Mouse (Mus musculus): Measurements from ENCODE around the gene D5Ertd579e. TPM values are rescaled to one million over a fixed set of nuclear protein-coding genes. Genes with fewer than 3 reads are reported as not detected.
A peak's percentile ranks its signal among the peaks of the same experiment; 100 is the strongest.

Gene D5Ertd579e
- total RNA-seq (2022), result 10 to 100 TPM; 89.7 to 97.8 (median 92.7) TPM

- DNase-seq (ENCODE audit: low spot score), result peak; percentile 94
These were observed at the start of gene D5Ertd579e for GRCm38 (mm10) chr5:36695461-36696231. D5Ertd579e (minus strand) TSS chr5:36696024.

DNA sequence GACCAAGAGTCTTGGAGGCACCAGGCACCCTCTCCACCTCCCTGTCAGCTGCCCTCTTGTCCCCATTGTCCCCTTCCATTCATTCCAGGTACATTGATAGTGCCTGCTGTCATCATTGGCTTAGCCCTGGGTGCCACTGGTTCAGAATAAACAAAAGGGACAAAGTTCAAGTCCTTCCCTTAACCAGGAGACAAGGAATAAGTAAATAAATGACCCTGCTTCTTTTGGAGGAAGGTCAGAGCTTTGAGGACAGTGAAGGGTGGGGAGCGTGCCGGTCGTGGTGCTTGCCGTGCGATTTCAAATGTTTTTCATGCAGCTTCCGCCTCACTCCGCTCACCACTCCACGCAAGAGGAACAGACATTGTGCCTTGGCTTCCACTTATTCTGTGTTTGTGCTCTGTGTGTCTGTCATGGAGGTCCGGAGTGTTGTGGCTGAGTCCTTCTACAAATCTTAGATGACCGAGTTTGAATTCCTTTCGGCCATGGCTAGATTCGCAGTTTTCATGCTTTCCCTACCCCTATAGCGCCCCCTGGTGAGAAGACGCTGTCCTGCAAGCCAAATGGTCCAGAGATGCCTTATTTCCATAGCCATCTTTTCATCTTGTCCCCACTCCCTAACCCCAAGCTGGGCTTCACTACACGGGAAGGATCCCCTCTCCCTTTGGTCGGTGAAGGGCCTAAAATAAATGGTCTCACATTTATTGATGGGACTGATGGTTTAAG, 46.5 kb upstream of the D5Ertd579e start:
- DNase-seq (ENCODE audit: low spot score), result peak; percentile 87

- no peak for DNase-seq (ENCODE audit: low spot score)
These were observed 44.0 kb upstream of the D5Ertd579e start for GRCm38 (mm10) chr5:36739829-36740228.

DNA sequence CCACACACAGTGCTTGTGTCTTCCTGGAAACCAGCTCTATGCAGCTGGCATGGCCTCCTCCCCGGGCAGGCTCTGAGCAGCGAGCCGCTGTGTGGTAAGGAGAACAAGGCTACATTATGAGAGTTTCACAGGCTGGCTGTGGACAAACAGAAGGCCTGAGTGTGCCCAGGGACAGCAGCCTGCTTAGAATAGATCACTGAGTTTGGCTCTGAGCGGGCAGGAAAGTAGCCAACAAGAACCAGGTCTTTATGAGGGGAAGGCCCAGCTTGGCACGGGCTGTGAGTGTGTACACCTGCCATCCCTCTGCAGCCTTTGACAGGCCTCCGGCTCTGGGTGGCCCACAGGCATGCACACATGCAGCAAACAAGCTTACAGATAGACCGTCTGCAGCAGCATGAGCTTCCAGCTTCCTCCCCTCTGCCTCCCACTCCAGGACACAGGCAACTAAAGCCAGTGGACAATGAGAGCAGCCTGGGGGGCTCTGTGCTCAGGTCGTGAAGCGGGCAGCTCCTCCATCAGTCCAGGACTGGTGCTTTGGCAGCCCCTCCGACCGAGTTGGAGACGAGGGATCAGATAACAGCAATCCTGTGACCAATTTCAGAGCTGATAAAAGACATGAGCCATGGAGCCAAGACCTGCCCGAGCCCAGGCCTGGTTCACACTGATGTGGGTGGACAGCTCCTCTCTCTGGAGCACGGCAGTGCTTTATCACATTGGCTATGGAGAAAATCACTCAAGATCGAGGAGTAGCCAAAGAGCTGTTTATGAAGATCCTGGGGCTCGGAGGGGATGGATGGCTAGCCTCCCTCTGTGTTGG, 43.2 kb upstream of the D5Ertd579e start:
- peak; percentile 46 for DNase-seq (ENCODE audit: low spot score)

- no peak for DNase-seq (ENCODE audit: low spot score)
These were observed 41.9 kb upstream of the D5Ertd579e start for GRCm38 (mm10) chr5:36737765-36738164.

- DNase-seq (ENCODE audit: low spot score), result no peak
These were observed 40.2 kb upstream of the D5Ertd579e start for GRCm38 (mm10) chr5:36736009-36736408.

- DNase-seq (ENCODE audit: low spot score), result no peak
These were observed 39.3 kb upstream of the D5Ertd579e start for GRCm38 (mm10) chr5:36735106-36735505.

DNA sequence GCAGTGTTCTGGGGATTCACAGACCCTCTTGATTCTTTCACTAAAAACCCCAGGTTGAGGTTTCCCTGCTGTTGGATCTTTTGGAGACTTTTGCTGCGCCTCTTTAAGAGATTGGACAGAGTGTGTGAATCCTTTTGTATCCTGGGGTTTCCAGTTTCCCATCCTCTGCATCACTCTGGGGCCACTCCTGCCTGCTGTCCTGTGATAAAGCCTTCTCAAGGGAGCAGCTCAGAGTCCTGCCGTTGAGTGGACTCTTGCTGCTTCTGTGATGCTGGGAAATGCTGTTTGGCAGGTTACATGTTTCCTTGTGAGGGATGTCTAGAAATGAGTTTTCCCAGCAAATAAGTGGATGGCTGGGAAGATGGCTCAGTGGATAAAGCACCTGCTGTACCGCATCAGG, 37.6 kb upstream of the D5Ertd579e start:
- no peak for DNase-seq (ENCODE audit: low spot score)

DNA sequence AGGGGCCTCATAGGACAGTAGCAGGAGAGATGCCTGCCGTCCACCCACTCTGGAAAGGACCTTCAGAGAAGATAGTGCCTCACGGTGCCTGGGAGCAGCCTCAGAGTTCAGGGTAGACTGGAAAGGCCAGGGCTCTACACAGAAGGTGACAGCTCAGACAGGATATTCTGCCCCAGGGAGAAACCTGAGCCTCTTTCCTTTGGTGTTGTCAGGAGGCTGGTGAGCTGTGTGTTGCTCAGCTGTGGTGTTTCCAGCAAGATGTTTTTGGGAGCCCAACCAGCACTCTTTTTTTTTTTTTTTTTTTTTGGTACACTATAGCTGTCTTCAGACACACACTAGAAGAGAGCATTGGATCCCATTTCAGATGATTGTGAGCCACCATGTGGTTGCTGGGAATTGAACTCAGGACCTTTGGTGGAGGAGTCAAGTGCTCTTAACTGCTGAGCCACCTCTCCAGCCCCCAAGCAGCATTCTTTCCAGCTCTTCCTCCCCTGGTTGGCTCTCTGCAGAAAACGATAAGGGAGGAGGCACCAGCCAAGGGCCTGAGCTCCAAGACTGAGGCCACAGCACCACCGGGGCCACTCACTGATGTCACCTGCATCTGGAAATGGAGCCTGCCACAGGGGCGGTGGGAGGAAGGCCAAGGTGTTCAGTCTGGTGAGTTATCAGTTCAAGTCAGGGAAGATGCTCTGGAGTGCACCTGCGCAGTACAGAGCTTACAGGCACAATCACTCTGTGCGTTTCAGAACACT, 36.3 kb upstream of the D5Ertd579e start:
- DNase-seq (ENCODE audit: low spot score), result no peak

DNA sequence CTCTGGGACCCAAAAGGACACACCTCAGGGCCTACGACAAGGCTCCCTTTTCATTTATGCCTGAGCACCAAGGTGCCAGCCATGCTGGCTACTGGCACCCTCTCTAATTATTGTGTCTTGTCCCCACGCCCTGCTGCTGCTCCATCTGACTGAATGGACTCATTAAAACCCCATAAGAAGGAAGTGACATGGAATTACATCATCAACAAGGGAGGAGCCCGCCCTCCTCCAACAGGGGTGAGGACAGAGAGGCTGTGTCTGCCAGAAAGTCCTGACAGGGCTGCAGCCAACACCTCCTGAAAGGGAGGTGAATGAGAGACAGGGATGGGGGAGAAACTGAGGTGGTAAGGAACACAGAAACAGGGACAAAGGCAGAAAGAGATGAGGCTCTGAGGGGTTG, 34.9 kb upstream of the D5Ertd579e start:
- DNase-seq (ENCODE audit: low spot score), result no peak

GRCm38 (mm10) chr5:36729923-36730322, 34.1 kb upstream of the D5Ertd579e start:
- DNase-seq (ENCODE audit: low spot score), result no peak

GRCm38 (mm10) chr5:36729086-36729473, 33.3 kb upstream of the D5Ertd579e start:
- DNase-seq (ENCODE audit: low spot score), result no peak

- DNase-seq (ENCODE audit: low spot score), result no peak
These were observed 32.7 kb upstream of the D5Ertd579e start for GRCm38 (mm10) chr5:36728403-36729085.

DNA sequence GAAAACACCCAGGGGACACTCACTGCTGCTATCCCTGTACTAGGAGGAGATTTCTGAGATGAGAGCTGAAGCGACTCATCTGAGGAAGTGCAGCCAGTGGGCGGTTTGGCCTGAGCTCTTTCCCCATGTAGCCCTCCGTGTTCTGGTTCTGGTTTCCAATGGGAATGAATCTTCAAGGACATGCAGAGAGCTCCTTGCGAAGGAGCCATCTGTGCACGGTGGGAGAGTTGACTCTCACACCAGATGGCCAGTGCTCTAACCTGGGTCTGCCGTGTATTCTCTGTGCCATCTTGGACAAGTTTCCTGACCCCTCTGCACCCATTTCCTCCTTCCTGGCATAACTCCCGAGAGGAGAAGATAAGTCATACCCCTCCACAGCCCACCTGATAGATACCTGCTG, 32.0 kb upstream of the D5Ertd579e start:
- DNase-seq (ENCODE audit: low spot score), result no peak

DNA sequence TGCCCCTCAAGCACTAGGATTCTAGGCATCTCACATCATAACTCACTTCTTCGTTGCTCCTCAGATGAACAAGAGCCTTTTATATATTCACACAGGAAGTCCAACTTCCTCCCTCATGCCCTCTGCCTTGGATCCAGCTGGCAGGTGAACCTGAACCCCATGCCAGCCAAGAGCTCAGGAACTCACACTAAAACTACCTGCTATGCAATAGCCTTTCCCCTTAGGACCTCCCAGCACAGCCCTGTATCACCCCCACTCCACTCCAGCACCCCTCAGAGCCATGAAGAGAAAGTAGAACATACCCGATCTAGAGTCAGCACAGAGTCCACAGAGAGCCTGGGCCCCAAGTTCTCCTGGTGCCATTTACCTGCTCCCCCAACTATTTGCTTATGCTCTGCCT, 31.3 kb upstream of the D5Ertd579e start:
- no peak for DNase-seq (ENCODE audit: low spot score)

DNA sequence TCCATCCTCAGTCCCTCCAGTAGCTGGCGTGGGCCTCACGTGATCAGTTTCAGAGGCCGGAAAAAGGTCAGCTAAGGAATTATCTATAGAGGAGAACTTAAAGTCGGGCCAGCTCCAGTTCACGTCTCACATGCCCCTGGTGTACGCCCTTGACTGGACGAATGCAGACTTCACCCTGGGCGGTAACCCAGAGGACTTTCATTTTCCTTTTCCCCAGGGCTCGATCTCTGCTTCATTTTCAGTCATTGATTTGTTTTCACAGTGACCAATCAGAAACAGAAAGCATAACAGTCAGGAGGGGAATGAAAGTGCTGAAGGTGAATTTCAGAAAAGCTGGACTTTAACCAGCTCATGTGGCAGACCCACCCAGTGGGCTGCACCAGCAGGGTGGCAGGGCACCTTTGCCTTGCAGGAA, 30.6 kb upstream of the D5Ertd579e start:
- DNase-seq (ENCODE audit: low spot score), result peak; percentile 56

GRCm38 (mm10) chr5:36725861-36726260, 30.0 kb upstream of the D5Ertd579e start:
- no peak for DNase-seq (ENCODE audit: low spot score)

GRCm38 (mm10) chr5:36724274-36724673, 28.4 kb upstream of the D5Ertd579e start:
- DNase-seq (ENCODE audit: low spot score), result no peak

DNA sequence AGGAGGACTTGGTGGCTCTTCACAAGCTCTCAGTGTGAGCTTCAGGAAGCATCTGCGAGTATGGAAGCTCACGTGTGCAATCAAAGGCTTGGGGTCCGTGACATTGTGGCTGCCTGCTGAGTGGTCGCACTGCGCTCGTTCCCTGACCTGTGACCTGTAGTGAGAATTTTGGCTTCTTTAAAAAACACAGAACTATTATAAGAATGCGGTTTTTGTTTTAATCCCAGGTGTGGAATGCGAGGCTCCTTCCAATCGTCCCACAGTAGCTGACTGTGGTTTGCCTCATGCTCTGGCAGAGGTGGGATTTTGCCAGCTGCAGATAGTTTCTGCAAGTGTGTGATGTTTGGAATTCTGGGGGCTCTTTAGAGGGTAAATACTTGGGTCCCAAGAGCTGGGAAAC, 27.5 kb upstream of the D5Ertd579e start:
- no peak for DNase-seq (ENCODE audit: low spot score)

GRCm38 (mm10) chr5:36722415-36722856, 26.6 kb upstream of the D5Ertd579e start:
- no peak for DNase-seq (ENCODE audit: low spot score)

Data from heart, adult 8-10 months (tissue).